Mouse (Mus musculus) olfactory bulb, adult 2 months (tissue): ENCODE results near the gene Mtrf1l. TPM values are rescaled to one million over a fixed set of nuclear protein-coding genes. Genes with fewer than 3 reads are reported as not detected.

Experiments
- H3K27ac ChIP-seq: fragments of 200-500 bp; 2 replicates; pipeline ENCODE4 v1.5.1; 2012; ENCODE audit warnings: low read depth, low read length; ENCODE audit not compliant: insufficient read depth
- H3K4me1 ChIP-seq: fragments of 200-500 bp; 2 replicates; pipeline ENCODE4 v1.6.1; 2012; ENCODE audit warnings: low read length; ENCODE audit not compliant: control insufficient read depth, insufficient read depth
- H3K4me3 ChIP-seq: fragments of 200-500 bp; 2 replicates; pipeline ENCODE4 v1.5.1; 2012; ENCODE audit warnings: mild to moderate bottlenecking, low read depth, low read length, moderate library complexity; ENCODE audit not compliant: insufficient read depth
- CTCF ChIP-seq: fragments of 200-500 bp; IDR thresholded peaks from 2 replicates; pipeline ENCODE4 v1.5.1; 2012; ENCODE audit warnings: low read depth, mild to moderate bottlenecking, low read length, moderate library complexity; ENCODE audit not compliant: insufficient read depth
- POLR2A ChIP-seq: fragments of 200-500 bp; IDR thresholded peaks from 2 replicates; pipeline ENCODE4 v1.6.1; 2012; ENCODE audit warnings: mild to moderate bottlenecking, low read depth, low read length, moderate library complexity; ENCODE audit not compliant: insufficient read depth
- WGBS: fragments of 180-500 bp; shearing (Covaris S2); methylation state at CpG from one replicate; pipeline ENCODE4 v1.1.7; 2018; 5-methylcytosine and 5-hydroxymethylcytosine counted together
- polyA plus RNA-seq: library from polyadenylated mRNA; stranded (reverse); fragments of >200 nt; gene quantifications from 2 replicates; pipeline ENCODE4 v1.2.4, GENCODE M21; 2012; ENCODE audit warnings: low replicate concordance; ENCODE audit not compliant: missing spikeins, insufficient read depth, insufficient read length

The Mtrf1l gene
- polyA plus RNA-seq, 1 experiment = not detected

DNA sequence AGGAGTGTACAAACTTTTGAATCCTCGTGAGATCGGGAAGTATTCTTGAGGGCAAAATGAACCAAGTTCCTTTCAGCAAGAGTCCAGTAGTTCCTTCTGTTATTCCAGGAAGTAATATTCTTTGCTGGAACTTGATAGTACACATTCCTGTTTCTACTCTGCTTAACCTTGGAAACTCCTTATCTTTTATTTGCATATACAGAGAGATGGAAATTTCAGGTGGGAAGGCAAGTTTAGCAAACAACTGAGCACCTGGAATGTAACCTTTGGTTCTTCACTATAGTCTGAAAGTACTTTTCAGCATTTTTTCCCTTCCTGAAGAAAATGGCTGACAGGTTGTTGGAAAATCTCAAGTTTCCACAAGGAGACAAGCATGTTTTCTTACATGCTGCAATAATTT is 16.0 kb downstream of the Mtrf1l start:
- Histone ChIP-seq H3K27ac (no peak overlapping the region), H3K4me1 (peaks cover 11% of the 10 kb centered on the region), H3K4me3 (no peak overlapping the region)
- TF ChIP-seq POLR2A (no peak), CTCF (no peak)
- 82% methylated on average over 2 of the region's 2 CpGs for WGBS

- Histone ChIP-seq H3K4me3 (no peak overlapping the region), H3K4me1 (peaks cover 11% of the 10 kb centered on the region), H3K27ac (no peak overlapping the region)
- WGBS = 68% methylated on average over 4 of the region's 4 CpGs
- TF ChIP-seq POLR2A (no peak), CTCF (no peak)
These were observed 16.7 kb downstream of the Mtrf1l start for GRCm38 (mm10) chr10:5806996-5807395.

- TF ChIP-seq CTCF (no peak), POLR2A (no peak)
- Histone ChIP-seq H3K4me3 (peak overlapping the region; percentile 99), H3K4me1 (peaks cover 11% of the 10 kb centered on the region), H3K27ac (peak overlapping the region; percentile 31)
- 6% methylated on average over 8 of the region's 8 CpGs for WGBS
These were observed 17.3 kb downstream of the Mtrf1l start for GRCm38 (mm10) chr10:5806416-5806815.

DNA sequence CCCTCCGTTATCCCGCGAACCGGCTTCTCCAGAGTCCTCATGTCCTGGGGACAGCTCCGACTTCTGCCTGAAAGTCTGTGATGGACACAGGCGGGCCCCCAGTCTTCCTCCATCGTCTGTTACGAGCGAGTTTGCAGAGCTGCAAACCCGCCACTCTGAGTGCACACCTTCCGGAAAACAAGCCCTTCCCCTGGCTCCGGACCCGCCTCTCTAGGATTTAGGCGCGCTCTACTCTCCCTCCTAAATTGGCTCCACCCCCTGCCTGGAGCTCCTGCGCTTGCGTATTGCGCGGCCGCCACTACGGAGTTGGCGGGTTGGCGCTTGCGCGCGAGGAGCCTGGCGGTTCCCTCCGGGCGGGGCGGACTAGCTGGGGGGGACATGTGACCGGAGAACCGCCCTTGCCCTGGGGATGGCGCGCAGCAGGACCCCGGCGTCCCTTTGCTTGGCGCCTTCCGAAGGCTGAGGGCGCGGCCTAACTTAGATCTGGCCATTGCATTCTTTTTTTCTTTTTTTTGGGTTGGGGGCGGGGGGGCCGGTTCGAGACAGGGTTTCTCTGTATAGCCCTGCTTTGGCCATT is 17.9 kb downstream of the Mtrf1l start:
- under 1% methylated on average over 43 of the region's 43 CpGs for WGBS
- no peak for TF ChIP-seq CTCF
- TF ChIP-seq POLR2A = peak; percentile 70; the same call in 1 of the 2 replicates
- Histone ChIP-seq H3K4me3 (peak overlapping the region; percentile 99), H3K4me1 (peaks cover 11% of the 10 kb centered on the region), H3K27ac (peak overlapping the region; percentile 88)

GRCm38 (mm10) chr10:5805243-5805730 is 18.4 kb downstream of the Mtrf1l start, which contains the start of gene Fbxo5:
TSS of gene Fbxo5 (minus strand) at chr10:5805600.
- H3K27ac ChIP-seq = peak within 1 kb of the TSS; percentile 88
- TF ChIP-seq CTCF (no peak), POLR2A (no peak)
- H3K4me3 ChIP-seq = peak within 1 kb of the TSS; percentile 99
- peaks cover 11% of the 10 kb centered on the region for H3K4me1 ChIP-seq
- under 1% methylated on average over 42 of the region's 42 CpGs for WGBS

- Histone ChIP-seq H3K4me3 (peak overlapping the region; percentile 99), H3K27ac (no peak overlapping the region), H3K4me1 (peaks cover 11% of the 10 kb centered on the region)
- TF ChIP-seq POLR2A (no peak), CTCF (no peak)
- under 1% methylated on average over 24 of the region's 24 CpGs for WGBS
These were observed 19.0 kb downstream of the Mtrf1l start for GRCm38 (mm10) chr10:5804691-5805156.

- 42% methylated on average over 1 of the region's 1 CpGs for WGBS
- TF ChIP-seq CTCF = no peak
- TF ChIP-seq POLR2A = no peak
- no peak overlapping the region for H3K4me3 ChIP-seq
- H3K4me1 ChIP-seq = peaks cover 11% of the 10 kb centered on the region
- H3K27ac ChIP-seq = no peak overlapping the region
These were observed 20.0 kb downstream of the Mtrf1l start for GRCm38 (mm10) chr10:5803739-5804138.

GRCm38 (mm10) chr10:5802866-5803265 is 20.8 kb downstream of the Mtrf1l start:
- TF ChIP-seq POLR2A (no peak), CTCF (no peak)
- WGBS = 45% methylated on average over 6 of the region's 6 CpGs
- H3K4me1 ChIP-seq = peaks cover 11% of the 10 kb centered on the region
- no peak overlapping the region for H3K27ac ChIP-seq
- H3K4me3 ChIP-seq = no peak overlapping the region

DNA sequence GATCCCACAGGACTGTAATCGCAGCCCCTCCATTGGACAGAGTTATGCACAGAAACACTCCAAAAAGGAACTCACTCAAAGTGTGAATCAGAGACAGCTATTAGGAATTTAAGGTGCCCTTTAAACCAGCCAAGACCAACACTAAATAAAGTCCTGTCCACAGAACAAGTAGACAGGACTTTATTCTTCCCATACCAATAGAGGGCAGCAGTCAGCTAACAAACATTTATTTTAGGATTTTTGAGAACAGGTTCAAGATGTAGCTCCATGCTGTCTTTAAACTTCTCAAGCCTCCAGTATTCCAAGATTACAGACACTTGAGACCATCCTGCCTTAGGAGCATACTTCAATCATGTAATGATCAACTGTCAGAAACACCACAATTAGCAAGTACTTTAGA is 23.2 kb downstream of the Mtrf1l start:
- no peak overlapping the region for H3K4me3 ChIP-seq
- TF ChIP-seq POLR2A = no peak
- TF ChIP-seq CTCF = no peak
- WGBS = 94% methylated on average over 1 of the region's 1 CpGs
- H3K4me1 ChIP-seq = peaks cover 11% of the 10 kb centered on the region
- no peak overlapping the region for H3K27ac ChIP-seq

DNA sequence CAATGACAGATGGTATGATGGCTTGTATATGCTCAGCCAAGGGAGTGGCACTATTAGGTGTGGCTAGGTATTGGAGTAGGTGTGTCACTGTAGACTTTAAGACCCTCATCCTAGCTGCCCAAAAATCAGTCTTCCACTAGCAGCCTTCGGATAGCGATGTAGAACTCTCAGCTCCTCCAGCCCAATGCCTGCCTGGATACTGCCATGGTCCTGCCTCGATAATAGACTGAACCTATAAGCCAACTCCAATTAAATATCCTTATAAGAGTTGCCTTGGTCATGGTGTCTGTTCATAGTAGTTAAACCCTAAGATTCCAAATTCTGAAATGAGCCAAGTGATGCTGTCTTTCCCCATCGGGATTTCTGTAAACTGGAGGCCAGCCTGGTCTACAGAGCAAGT is 25.6 kb downstream of the Mtrf1l start:
- Histone ChIP-seq H3K4me1 (peaks cover 3% of the 10 kb centered on the region), H3K27ac (no peak overlapping the region), H3K4me3 (no peak overlapping the region)
- TF ChIP-seq CTCF = no peak
- no peak for TF ChIP-seq POLR2A
- 87% methylated on average over 4 of the region's 4 CpGs for WGBS

DNA sequence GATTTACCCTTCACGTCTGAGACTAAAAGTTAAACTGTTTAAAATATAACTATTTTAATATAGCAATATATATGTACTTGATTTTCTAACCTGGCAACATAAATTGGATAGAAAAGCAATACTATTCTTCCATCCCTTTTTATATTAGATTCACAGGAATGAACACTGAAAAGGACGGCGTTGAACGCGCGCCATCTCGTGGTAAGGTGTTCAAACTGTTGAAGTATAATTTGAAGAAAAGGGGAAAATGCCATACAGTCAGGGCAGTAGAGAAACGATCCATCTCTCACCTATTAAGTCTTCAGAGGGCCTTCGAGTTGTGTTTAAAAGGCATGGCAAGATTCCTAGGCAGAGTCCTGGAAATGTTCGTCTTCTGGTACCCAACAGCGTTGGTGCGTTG is 33.1 kb downstream of the Mtrf1l start:
- TF ChIP-seq POLR2A (no peak), CTCF (no peak)
- Histone ChIP-seq H3K27ac (no peak overlapping the region), H3K4me1 (no peaks in the 10 kb centered on the region), H3K4me3 (no peak overlapping the region)
- 22% methylated on average over 12 of the region's 12 CpGs for WGBS
